Mouse (Mus musculus) embryonic fibroblast, embryonic 13.5 days (primary cell): Measurements from ENCODE around the gene Tenm4.

Experiments used
- CTCF ChIP-seq: IDR thresholded peaks from 2 replicates; pipeline ENCODE4 v1.5.1; 2011; ENCODE audit warnings: mild to moderate bottlenecking, control low read depth, low read length, moderate library complexity, borderline replicate concordance; ENCODE audit not compliant: insufficient read depth
- POLR2A ChIP-seq: IDR thresholded peaks from 2 replicates; pipeline ENCODE4 v1.6.1; 2011; ENCODE audit warnings: low read depth, mild to moderate bottlenecking, control low read depth, low read length, moderate library complexity

GRCm38 (mm10) chr7:96748538-96749045 lies 577.5 kb downstream of the Tenm4 start:
- TF ChIP-seq POLR2A (no peak), CTCF (no peak)
